Mouse (Mus musculus) heart, embryonic 14.5 days (tissue): Measurements from ENCODE around the gene Fxyd3. TPM values are rescaled to one million over a fixed set of nuclear protein-coding genes. Genes with fewer than 3 reads are reported as not detected.

Source experiments
- ATAC-seq: fragments of 200-750 bp; cut with Nextera tagmentation; 2 replicates; pipeline ENCODE4 v1.8.0; 2017; ENCODE audit warnings: low read depth, moderate TSS enrichment; ENCODE audit not compliant: insufficient number of reproducible peaks, insufficient read depth, low FRiP score
- H3K27ac ChIP-seq, 2 experiments: fragments of 200-500 bp in 1 of 2; fragments of 300-500 bp in 1 of 2; sonication (generic) in 1 of 2; replicated peaks in 1 of 2; 2 replicates each; pipeline ENCODE4 v1.5.1; 2012 to 2014; ENCODE audit warnings: low read depth in 2 of 2, low read length in 2 of 2, control low read depth in 1 of 2, mild to moderate bottlenecking in 1 of 2, mixed read lengths in 1 of 2; ENCODE audit not compliant: control insufficient read depth in 1 of 2, insufficient read depth in 1 of 2
- H3K27me3 ChIP-seq: fragments of 300-500 bp; sonication (generic); 2 replicates; pipeline ENCODE4 v1.6.1; 2014; ENCODE audit warnings: mild to moderate bottlenecking, low read length, control low read depth; ENCODE audit not compliant: control insufficient read depth, insufficient read depth
- H3K36me3 ChIP-seq: fragments of 300-500 bp; sonication (generic); 2 replicates; pipeline ENCODE4 v1.6.1; 2014; ENCODE audit warnings: mild to moderate bottlenecking, control low read depth, low read length, mixed read lengths; ENCODE audit not compliant: control insufficient read depth, insufficient read depth
- H3K4me1 ChIP-seq, 2 experiments: fragments of 200-500 bp in 1 of 2; fragments of 300-500 bp in 1 of 2; sonication (generic) in 1 of 2; 2 replicates each; pipeline ENCODE4 v1.6.1; 2012 to 2014; ENCODE audit warnings: low read length in 2 of 2, control low read depth in 1 of 2, mixed read lengths in 1 of 2; ENCODE audit not compliant: control insufficient read depth in 2 of 2, insufficient read depth in 2 of 2
- H3K4me2 ChIP-seq: fragments of 300-500 bp; sonication (generic); 2 replicates; pipeline ENCODE4 v1.6.1; 2014; ENCODE audit warnings: mild to moderate bottlenecking, low read length
- H3K4me3 ChIP-seq, 2 experiments: fragments of 200-500 bp in 1 of 2; fragments of 300-500 bp in 1 of 2; sonication (generic) in 1 of 2; 2 replicates each; pipeline ENCODE4 v1.5.1; 2012 to 2014; ENCODE audit warnings: low read length in 2 of 2, mild to moderate bottlenecking in 2 of 2, control low read depth in 1 of 2, low read depth in 1 of 2, moderate library complexity in 1 of 2; ENCODE audit not compliant: control insufficient read depth in 1 of 2, insufficient read depth in 1 of 2
- H3K9ac ChIP-seq: fragments of 300-500 bp; sonication (generic); 2 replicates; pipeline ENCODE4 v1.6.1; 2014; ENCODE audit warnings: mild to moderate bottlenecking, low read length
- H3K9me3 ChIP-seq: fragments of 300-500 bp; sonication (generic); 2 replicates; pipeline ENCODE4 v1.6.1; 2016; ENCODE audit warnings: low read length, control low read depth; ENCODE audit not compliant: control insufficient read depth
- WGBS: fragments of 180-500 bp; shearing (Covaris S2); extraction: QIAGEN DNeasy Blood & Tissue Kit; methylation state at CpG from one replicate; pipeline ENCODE4 v1.1.7; 2014; 5-methylcytosine and 5-hydroxymethylcytosine counted together
- polyA plus RNA-seq: library from polyadenylated mRNA; unstranded; fragments of >200 nt; fragmentation: Nextera tagmentation; extraction: Ambion mirVana; gene quantifications from 2 replicates; pipeline ENCODE4 v1.2.1, GENCODE M21; 2014

Gene Fxyd3
- polyA plus RNA-seq, 1 experiment from 2014 or later, result 0.82 TPM

- Histone ChIP-seq H3K4me3 (no peak overlapping the region), H3K4me2 (no peak overlapping the region), H3K27ac (no peak overlapping the region), H3K36me3 (no peaks in the 10 kb centered on the region), H3K27me3 (no peaks in the 10 kb centered on the region), H3K9me3 (no peaks in the 10 kb centered on the region), H3K9ac (no peak overlapping the region), H3K4me1 (0 out of 4 replicates have a peak, but pooled peaks cover 0 to 10% of the 10 kb centered on the region in 2 experiments)
- no peak for ATAC-seq
- 84% methylated on average over 6 of the region's 6 CpGs for whole genome bisulfite sequencing
These were observed 6.2 kb downstream of the Fxyd3 start for GRCm38 (mm10) chr7:31070324-31070723.

DNA sequence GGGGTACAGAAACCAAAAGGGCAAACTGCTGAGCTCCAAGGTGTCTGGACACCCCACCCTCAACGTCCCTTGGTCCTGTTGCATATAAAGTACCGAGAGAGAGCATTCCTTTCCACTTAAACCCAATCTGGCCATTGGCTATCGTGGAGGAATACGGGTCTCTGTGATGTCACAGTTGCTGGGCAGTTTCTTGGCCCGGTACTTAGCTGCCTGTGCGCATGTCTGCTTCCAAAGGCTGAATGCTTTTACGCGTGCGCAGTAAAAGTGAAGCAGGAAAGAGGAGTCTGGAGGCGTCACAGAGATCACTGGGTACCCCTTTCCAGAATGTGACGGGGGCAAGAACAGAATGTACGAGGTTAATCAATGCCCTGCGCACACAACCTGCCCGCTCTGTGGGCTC is 7.0 kb downstream of the Fxyd3 start:
- Histone ChIP-seq H3K9ac (no peak overlapping the region), H3K4me1 (0 out of 4 replicates have a peak, but pooled peaks cover 0 to 10% of the 10 kb centered on the region in 2 experiments), H3K27ac (no peak overlapping the region), H3K4me3 (no peak overlapping the region), H3K27me3 (no peaks in the 10 kb centered on the region), H3K36me3 (no peaks in the 10 kb centered on the region), H3K9me3 (no peaks in the 10 kb centered on the region), H3K4me2 (no peak overlapping the region)
- no peak for ATAC-seq
- 81% methylated on average over 14 of the region's 14 CpGs for WGBS

DNA sequence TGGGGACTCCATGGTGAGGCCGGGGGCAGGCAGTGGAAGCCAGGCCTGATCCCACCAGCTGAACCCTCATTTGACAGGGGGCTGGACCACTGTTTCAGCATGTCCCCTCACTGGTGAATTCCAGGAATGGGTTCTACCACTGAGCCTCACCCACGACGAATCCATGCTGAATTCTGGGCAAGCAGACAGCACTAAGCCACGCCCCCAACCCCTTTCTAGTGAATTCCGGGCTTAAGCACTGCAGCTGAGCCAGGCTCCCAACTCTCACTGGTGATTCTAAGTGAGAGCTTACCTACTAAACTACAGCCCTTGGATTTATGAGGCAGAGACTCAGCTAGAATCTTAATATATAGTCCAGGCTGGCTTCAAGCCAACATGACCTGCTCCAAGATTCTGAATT is 8.7 kb downstream of the Fxyd3 start:
- ATAC-seq, result no peak
- no peak overlapping the region for H3K9ac ChIP-seq
- H3K9me3 ChIP-seq, result no peaks in the 10 kb centered on the region
- H3K4me3 ChIP-seq, result no peak overlapping the region
- H3K36me3 ChIP-seq, result no peaks in the 10 kb centered on the region
- WGBS, result 33% methylated on average over 5 of the region's 5 CpGs
- no peak overlapping the region for H3K27ac ChIP-seq
- 0 out of 4 replicates have a peak, but pooled peaks cover 0 to 10% of the 10 kb centered on the region in 2 experiments for H3K4me1 ChIP-seq
- no peak overlapping the region for H3K4me2 ChIP-seq
- no peaks in the 10 kb centered on the region for H3K27me3 ChIP-seq

DNA sequence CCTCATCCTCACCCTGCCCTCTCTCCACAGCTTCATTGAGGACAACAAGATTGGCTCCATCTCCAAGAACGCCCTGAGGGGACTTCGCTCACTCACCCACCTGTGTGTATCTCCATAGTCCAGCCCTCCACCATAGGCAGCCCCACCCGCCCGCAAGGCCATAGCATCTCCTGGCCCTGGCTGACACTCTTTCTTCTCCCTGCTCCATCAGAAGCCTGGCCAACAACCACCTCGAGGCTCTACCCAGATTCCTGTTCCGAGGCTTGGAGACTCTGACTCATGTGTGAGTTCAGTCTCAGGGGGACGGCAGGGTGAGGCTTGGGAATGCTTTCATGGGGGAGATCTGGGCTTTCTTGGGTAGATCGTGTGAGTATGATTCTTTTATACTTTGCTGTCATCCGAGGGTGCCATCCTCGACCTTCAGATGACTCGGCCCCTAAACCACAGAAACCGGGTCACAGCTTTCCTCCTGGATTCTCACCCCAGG is 13.4 kb downstream of the Fxyd3 start:
- WGBS, result 74% methylated on average over 12 of the region's 12 CpGs
- no peak overlapping the region for H3K4me3 ChIP-seq
- H3K4me2 ChIP-seq, result no peak overlapping the region
- H3K27ac ChIP-seq, result no peak overlapping the region
- 0 out of 4 replicates have a peak, but pooled peaks cover 3 to 4% of the 10 kb centered on the region in 2 experiments for H3K4me1 ChIP-seq
- no peaks in the 10 kb centered on the region for H3K27me3 ChIP-seq
- no peak overlapping the region for H3K9ac ChIP-seq
- H3K9me3 ChIP-seq, result no peaks in the 10 kb centered on the region
- H3K36me3 ChIP-seq, result no peaks in the 10 kb centered on the region
- ATAC-seq, result no peak

- Histone ChIP-seq H3K36me3 (no peaks in the 10 kb centered on the region), H3K4me2 (no peak overlapping the region), H3K9me3 (no peaks in the 10 kb centered on the region), H3K9ac (no peak overlapping the region), H3K4me1 (peaks cover 7 to 8% of the 10 kb centered on the region in 2 experiments; a peak in 1 of 4 replicates), H3K27me3 (no peaks in the 10 kb centered on the region), H3K27ac (no peak overlapping the region), H3K4me3 (no peak overlapping the region)
- ATAC-seq, result no peak
- 82% methylated on average over 7 of the region's 7 CpGs for WGBS
These were observed 15.9 kb downstream of the Fxyd3 start for GRCm38 (mm10) chr7:31060621-31061010.

GRCm38 (mm10) chr7:31059919-31060620 is 16.4 kb downstream of the Fxyd3 start:
- no peaks in the 10 kb centered on the region for H3K27me3 ChIP-seq
- no peak overlapping the region for H3K9ac ChIP-seq
- H3K4me2 ChIP-seq, result no peak overlapping the region
- no peaks in the 10 kb centered on the region for H3K9me3 ChIP-seq
- ATAC-seq, result no peak
- WGBS, result 56% methylated on average over 11 of the region's 11 CpGs
- no peak overlapping the region for H3K4me3 ChIP-seq
- peaks cover 7 to 8% of the 10 kb centered on the region in 2 experiments; a peak in 1 of 4 replicates for H3K4me1 ChIP-seq
- H3K27ac ChIP-seq, result no peak overlapping the region
- H3K36me3 ChIP-seq, result no peaks in the 10 kb centered on the region

DNA sequence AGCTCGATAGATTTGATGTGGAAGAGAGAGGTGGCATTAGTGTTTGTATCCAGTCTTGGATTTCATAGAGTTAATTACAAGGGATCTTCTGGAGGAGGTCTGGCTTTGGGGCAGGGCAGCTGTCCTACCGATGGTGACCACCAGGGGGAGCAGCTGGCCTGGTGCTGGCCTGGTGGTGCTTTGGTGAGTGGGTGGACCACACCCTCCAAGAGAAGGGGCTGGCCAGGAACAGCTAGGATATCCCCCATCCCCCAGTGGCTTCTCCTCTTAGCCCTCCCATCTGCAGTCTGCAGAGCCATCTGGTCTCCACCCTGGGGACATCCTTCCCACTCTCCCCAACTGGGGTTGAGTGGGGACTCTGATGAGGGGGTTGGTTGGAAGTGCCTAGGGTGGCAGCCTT is 17.4 kb downstream of the Fxyd3 start, which contains the start of gene Lgi4:
Lgi4 (plus strand) TSS at position 235 of the 400 bp plus-strand sequence.
- Histone ChIP-seq H3K9ac (no peak within 1 kb of the TSS), H3K4me1 (peaks cover 9 to 11% of the 10 kb centered on the region in 2 experiments; a peak in 2 of 4 replicates), H3K27me3 (no peaks in the 10 kb centered on the region), H3K27ac (no peak within 1 kb of the TSS), H3K4me2 (no peak within 1 kb of the TSS), H3K36me3 (no peaks in the 10 kb centered on the region), H3K4me3 (no peak within 1 kb of the TSS), H3K9me3 (no peaks in the 10 kb centered on the region)
- no peak for ATAC-seq
- WGBS, result 2% methylated on average over 2 of the region's 2 CpGs
